Mouse (Mus musculus) myocyte (in vitro differentiated cells): ENCODE results near the gene Rap1gap2.

Experiments
- E2F4 ChIP-seq: IDR thresholded peaks from one replicate; pipeline ENCODE4 v1.6.1; 2011; ENCODE audit warnings: mild to moderate bottlenecking, control low read depth, moderate library complexity; ENCODE audit not compliant: insufficient read depth
- MAX ChIP-seq: IDR thresholded peaks from one replicate; pipeline ENCODE4 v1.6.1; 2011; ENCODE audit warnings: low read depth, mild to moderate bottlenecking, control low read depth
- MYOG ChIP-seq, 3 experiments: IDR thresholded peaks; one replicate each; pipeline ENCODE4 v1.6.1; 2011; ENCODE audit warnings: control low read depth in 2 of 3, low read depth in 2 of 3, mild to moderate bottlenecking in 2 of 3; ENCODE audit not compliant: insufficient read length in 2 of 3, control insufficient read depth in 1 of 3, insufficient read depth in 1 of 3
- POLR2A ChIP-seq: IDR thresholded peaks from one replicate; pipeline ENCODE4 v1.6.1; 2011; ENCODE audit warnings: low read depth, mild to moderate bottlenecking, control low read depth, moderate library complexity; ENCODE audit not compliant: insufficient read length
- SRF ChIP-seq: IDR thresholded peaks from one replicate; pipeline ENCODE4 v1.6.1; 2011; ENCODE audit warnings: low read depth; ENCODE audit not compliant: control insufficient read depth, insufficient read length
- TCF12 ChIP-seq: IDR thresholded peaks from one replicate; pipeline ENCODE4 v1.6.1; 2011; ENCODE audit warnings: mild to moderate bottlenecking, control low read depth; ENCODE audit not compliant: poor library complexity, insufficient read depth, severe bottlenecking
- USF1 ChIP-seq: IDR thresholded peaks from one replicate; pipeline ENCODE4 v1.6.1; 2011; ENCODE audit warnings: low read depth, mild to moderate bottlenecking, control low read depth, moderate library complexity

DNA sequence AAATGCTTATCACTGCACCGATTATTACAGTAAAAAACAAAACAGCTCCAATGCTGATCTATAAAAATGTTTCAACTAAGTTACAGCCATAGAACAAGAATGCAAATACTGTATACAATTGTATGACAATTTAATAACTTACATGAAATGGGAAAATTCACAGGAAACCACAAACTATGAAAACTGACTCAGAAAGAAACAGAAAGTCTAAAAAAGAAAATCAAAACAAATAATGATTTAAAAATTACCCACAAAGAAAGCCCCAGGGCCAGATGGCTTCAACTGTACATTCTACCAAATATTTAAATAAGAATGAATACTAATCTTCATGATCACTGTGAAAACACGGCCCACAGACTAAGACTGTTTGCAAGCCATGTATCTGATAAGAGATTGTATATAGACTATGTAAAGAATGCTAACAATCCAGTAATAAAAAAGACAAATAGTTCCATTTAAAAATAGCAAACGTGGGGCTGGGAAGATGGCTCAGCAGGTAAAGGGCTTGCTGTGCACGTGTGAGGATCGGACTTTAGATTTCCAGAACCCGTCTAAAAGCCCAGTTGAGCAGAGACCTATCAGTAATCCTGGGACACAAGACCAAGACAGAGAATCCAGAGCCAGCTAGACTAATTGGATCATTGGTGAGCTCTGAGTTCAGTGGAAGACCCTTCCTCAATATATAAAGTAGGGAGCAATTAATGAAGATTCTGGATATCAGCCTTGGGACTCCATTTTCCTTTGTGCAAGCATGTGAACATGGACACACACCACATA lies 167.4 kb downstream of the Rap1gap2 start:
- no peak for TF ChIP-seq MAX
- TF ChIP-seq POLR2A: no peak
- TF ChIP-seq MYOG (IDR thresholded peaks at IDR 0.05; ENCODE audit: control insufficient read depth in 1 of 3, insufficient read depth in 1 of 3, insufficient read length in 2 of 3, low read depth in 2 of 3): no peak
- no peak for TF ChIP-seq TCF12
- TF ChIP-seq E2F4: no peak
- no peak for TF ChIP-seq SRF
- TF ChIP-seq USF1: no peak
